Mouse (Mus musculus) heart, postnatal 0 days (tissue): Measurements from ENCODE around the gene Lrrtm3. TPM values are rescaled to one million over a fixed set of nuclear protein-coding genes. Genes with fewer than 3 reads are reported as not detected.

Experiments used
- ATAC-seq: fragments of 200-750 bp; cut with Nextera tagmentation; 2 replicates; pipeline ENCODE4 v1.8.0; 2017; ENCODE audit warnings: low read depth, moderate number of reproducible peaks, moderate library complexity; ENCODE audit not compliant: insufficient read depth
- DNase-seq: peaks from one replicate; pipeline ENCODE4 v3.0.0-alpha.2; 2016; ENCODE audit warnings: low spot score
- H3K27ac ChIP-seq: fragments of 300-500 bp; sonication (generic); 2 replicates; pipeline ENCODE4 v1.5.1; 2014; ENCODE audit warnings: low read depth, mild to moderate bottlenecking
- H3K27me3 ChIP-seq: fragments of 300-500 bp; sonication (generic); 2 replicates; pipeline ENCODE4 v1.6.1; 2014; ENCODE audit warnings: low read length, mixed read lengths; ENCODE audit not compliant: control insufficient read depth, insufficient read depth
- H3K36me3 ChIP-seq: fragments of 300-500 bp; sonication (generic); replicated peaks from 2 replicates; pipeline ENCODE4 v1.6.1; 2014; ENCODE audit warnings: low read length, mixed read lengths; ENCODE audit not compliant: control insufficient read depth, insufficient read depth
- H3K4me1 ChIP-seq: fragments of 300-500 bp; sonication (generic); 2 replicates; pipeline ENCODE4 v1.6.1; 2014; ENCODE audit warnings: antibody characterized with exemption; ENCODE audit not compliant: control insufficient read depth, insufficient read depth
- H3K4me2 ChIP-seq: fragments of 300-500 bp; sonication (generic); 2 replicates; pipeline ENCODE4 v1.6.1; 2014; ENCODE audit warnings: low read depth, mild to moderate bottlenecking, low read length, moderate library complexity
- H3K4me3 ChIP-seq: fragments of 300-500 bp; sonication (generic); 2 replicates; pipeline ENCODE4 v1.5.1; 2014; ENCODE audit warnings: low read depth, low read length
- H3K9ac ChIP-seq: fragments of 300-500 bp; sonication (generic); replicated peaks from 2 replicates; pipeline ENCODE4 v1.6.1; 2014; ENCODE audit warnings: low read depth, low read length, mixed read lengths
- H3K9me3 ChIP-seq: fragments of 300-500 bp; sonication (generic); replicated peaks from 2 replicates; pipeline ENCODE4 v1.6.1; 2016; ENCODE audit warnings: low read length; ENCODE audit not compliant: control insufficient read depth
- CTCF ChIP-seq: IDR thresholded peaks from 2 replicates; pipeline ENCODE4 v1.5.1; 2016; ENCODE audit warnings: antibody characterized with exemption, control low read depth, low read depth
- EP300 ChIP-seq: IDR thresholded peaks from 2 replicates; pipeline ENCODE4 v1.6.1; 2016; ENCODE audit warnings: antibody characterized with exemption, low read depth
- WGBS: fragments of 180-500 bp; shearing (Covaris S2); extraction: QIAGEN DNeasy Blood & Tissue Kit; methylation state at CpG from one replicate; pipeline ENCODE4 v1.1.7; 2014; 5-methylcytosine and 5-hydroxymethylcytosine counted together
- polyA plus RNA-seq: library from polyadenylated mRNA; unstranded; fragments of >200 nt; fragmentation: Nextera tagmentation; extraction: Ambion mirVana; gene quantifications from 2 replicates; pipeline ENCODE4 v1.2.1, GENCODE M21; 2015
- total RNA-seq: library from RNA; depleted of rRNA; stranded (reverse); fragments of >200 nt; gene quantifications from 2 replicates; pipeline ENCODE4 v1.2.3, GENCODE M21; 2014; ENCODE audit warnings: low replicate concordance

Lrrtm3 gene
- total and polyA plus RNA-seq, 2 experiments from 2014 or later, result 0.63 TPM; not detected in 1

GRCm38 (mm10) chr10:63945534-63945933, 144.5 kb downstream of the Lrrtm3 start:
- H3K4me1 ChIP-seq, result 0 out of 2 replicates have a peak, but pooled peaks cover 9% of the 10 kb centered on the region
- no peaks in the 10 kb centered on the region for H3K27me3 ChIP-seq
- TF ChIP-seq CTCF (no peak), EP300 (no peak)
- no peak overlapping the region for H3K4me2 ChIP-seq
- WGBS, result 92% methylated on average over 3 of the region's 3 CpGs
- no peak overlapping the region for H3K27ac ChIP-seq
- H3K4me3 ChIP-seq, result no peak overlapping the region
- no peak overlapping the region for H3K9ac ChIP-seq
- H3K36me3 ChIP-seq, result no peaks in the 10 kb centered on the region
- H3K9me3 ChIP-seq, result no peaks in the 10 kb centered on the region
- no peak for DNase-seq
- no peak for ATAC-seq

GRCm38 (mm10) chr10:63933946-63934345, 156.1 kb downstream of the Lrrtm3 start:
- ATAC-seq, result no peak
- Histone ChIP-seq H3K9me3 (no peaks in the 10 kb centered on the region), H3K4me1 (peaks cover under 1% of the 10 kb centered on the region; the same call in 1 of the 2 replicates), H3K4me2 (no peak overlapping the region), H3K4me3 (no peak overlapping the region), H3K27ac (no peak overlapping the region), H3K9ac (no peak overlapping the region), H3K27me3 (no peaks in the 10 kb centered on the region), H3K36me3 (no peaks in the 10 kb centered on the region)
- WGBS, result 51% methylated on average over 5 of the region's 5 CpGs
- DNase-seq, result no peak
- TF ChIP-seq EP300 (no peak), CTCF (no peak)

GRCm38 (mm10) chr10:63927334-63927733, 162.7 kb downstream of the Lrrtm3 start, which contains the start of gene Gm10118:
Gm10118 (minus strand) TSS chr10:63927434.
- Histone ChIP-seq H3K9ac (no peak within 1 kb of the TSS), H3K4me3 (no peak within 1 kb of the TSS), H3K4me1 (no peaks in the 10 kb centered on the region), H3K4me2 (no peak within 1 kb of the TSS), H3K27me3 (no peaks in the 10 kb centered on the region), H3K9me3 (no peaks in the 10 kb centered on the region), H3K36me3 (no peaks in the 10 kb centered on the region), H3K27ac (no peak within 1 kb of the TSS)
- DNase-seq (no peak), ATAC-seq (no peak)
- TF ChIP-seq EP300, result no peak
- TF ChIP-seq CTCF, result no peak

GRCm38 (mm10) chr10:63908878-63909277, 181.2 kb downstream of the Lrrtm3 start:
- no peak for TF ChIP-seq EP300
- no peak for TF ChIP-seq CTCF
- Histone ChIP-seq H3K36me3 (no peaks in the 10 kb centered on the region), H3K9me3 (no peaks in the 10 kb centered on the region), H3K27ac (no peak overlapping the region), H3K4me1 (no peaks in the 10 kb centered on the region), H3K27me3 (no peaks in the 10 kb centered on the region), H3K4me2 (no peak overlapping the region), H3K4me3 (no peak overlapping the region), H3K9ac (no peak overlapping the region)
- DNase-seq (no peak), ATAC-seq (no peak)

- DNase-seq, result no peak
- H3K36me3 ChIP-seq, result no peaks in the 10 kb centered on the region
- TF ChIP-seq EP300, result no peak
- no peak for TF ChIP-seq CTCF
- ATAC-seq, result no peak
- H3K4me1 ChIP-seq, result no peaks in the 10 kb centered on the region
- H3K9ac ChIP-seq, result no peak overlapping the region
- no peaks in the 10 kb centered on the region for H3K27me3 ChIP-seq
- H3K27ac ChIP-seq, result no peak overlapping the region
- no peak overlapping the region for H3K4me2 ChIP-seq
- H3K4me3 ChIP-seq, result no peak overlapping the region
- no peaks in the 10 kb centered on the region for H3K9me3 ChIP-seq
These were observed 190.2 kb downstream of the Lrrtm3 start for GRCm38 (mm10) chr10:63899891-63900290.

- no peaks in the 10 kb centered on the region for H3K4me1 ChIP-seq
- H3K36me3 ChIP-seq, result no peaks in the 10 kb centered on the region
- ATAC-seq (no peak), DNase-seq (no peak)
- no peak overlapping the region for H3K9ac ChIP-seq
- no peak overlapping the region for H3K4me3 ChIP-seq
- no peak overlapping the region for H3K4me2 ChIP-seq
- no peaks in the 10 kb centered on the region for H3K27me3 ChIP-seq
- H3K9me3 ChIP-seq, result no peaks in the 10 kb centered on the region
- H3K27ac ChIP-seq, result no peak overlapping the region
- 92% methylated on average over 5 of the region's 5 CpGs for WGBS
- TF ChIP-seq EP300, result no peak
- TF ChIP-seq CTCF, result no peak
These were observed 195.5 kb downstream of the Lrrtm3 start for GRCm38 (mm10) chr10:63894612-63895011.
